Mouse (Mus musculus) liver, postnatal 0 days (tissue): Measurements from ENCODE around the gene Ccdc187. TPM values are rescaled to one million over a fixed set of nuclear protein-coding genes. Genes with fewer than 3 reads are reported as not detected.

ENCODE experiments used
- ATAC-seq: fragments of 200-750 bp; cut with Nextera tagmentation; 2 replicates; pipeline ENCODE4 v1.8.0; 2017; ENCODE audit warnings: mild to moderate bottlenecking, moderate library complexity
- DNase-seq: peaks from one replicate; pipeline ENCODE4 v3.0.0-alpha.2; 2016
- H3K27ac ChIP-seq: fragments of 300-500 bp; sonication (generic); 2 replicates; pipeline ENCODE4 v1.5.1; 2014; ENCODE audit warnings: antibody characterized with exemption, moderate library complexity, mild to moderate bottlenecking, low read depth
- H3K27me3 ChIP-seq: fragments of 300-500 bp; sonication (generic); 2 replicates; pipeline ENCODE4 v1.6.1; 2014; ENCODE audit warnings: low read length, control low read depth, mixed read lengths; ENCODE audit not compliant: insufficient read depth
- H3K36me3 ChIP-seq: fragments of 300-500 bp; sonication (generic); replicated peaks from 2 replicates; pipeline ENCODE4 v1.6.1; 2014; ENCODE audit warnings: mild to moderate bottlenecking, control low read depth, low read length, moderate library complexity, mixed read lengths; ENCODE audit not compliant: insufficient read depth
- H3K4me1 ChIP-seq: fragments of 300-500 bp; sonication (generic); 2 replicates; pipeline ENCODE4 v1.6.1; 2014; ENCODE audit warnings: antibody characterized with exemption, mild to moderate bottlenecking, control low read depth; ENCODE audit not compliant: insufficient read depth
- H3K4me2 ChIP-seq: fragments of 300-500 bp; sonication (generic); 2 replicates; pipeline ENCODE4 v1.6.1; 2014; ENCODE audit warnings: low read depth, mild to moderate bottlenecking, low read length, moderate library complexity, mixed read lengths
- H3K4me3 ChIP-seq: fragments of 300-500 bp; sonication (generic); 2 replicates; pipeline ENCODE4 v1.5.1; 2014; ENCODE audit warnings: low read depth, low read length
- H3K9ac ChIP-seq: fragments of 300-500 bp; sonication (generic); replicated peaks from 2 replicates; pipeline ENCODE4 v1.6.1; 2014; ENCODE audit warnings: mild to moderate bottlenecking, moderate library complexity
- H3K9me3 ChIP-seq: fragments of 300-500 bp; sonication (generic); 2 replicates; pipeline ENCODE4 v1.6.1; 2016; ENCODE audit warnings: mild to moderate bottlenecking, control low read depth, low read length, mixed read lengths
- CTCF ChIP-seq: sonication (generic); IDR thresholded peaks from 2 replicates; pipeline ENCODE4 v1.5.1; 2016; ENCODE audit warnings: antibody characterized with exemption, low read depth
- EP300 ChIP-seq: IDR thresholded peaks from 2 replicates; pipeline ENCODE4 v1.6.1; 2016; ENCODE audit warnings: antibody characterized with exemption, low read depth, mild to moderate bottlenecking
- WGBS: fragments of 180-500 bp; shearing (Covaris S2); extraction: QIAGEN DNeasy Blood & Tissue Kit; methylation state at CpG from one replicate; pipeline ENCODE4 v1.1.7; 2014; ENCODE audit not compliant: insufficient replicate concordance; 5-methylcytosine and 5-hydroxymethylcytosine counted together
- polyA plus RNA-seq: library from polyadenylated mRNA; unstranded; fragments of >200 nt; fragmentation: Nextera tagmentation; extraction: Ambion mirVana; gene quantifications from 2 replicates; pipeline ENCODE4 v1.2.1, GENCODE M21; 2015

Gene Ccdc187
- polyA plus RNA-seq, 1 experiment from 2014 or later = not detected

DNA sequence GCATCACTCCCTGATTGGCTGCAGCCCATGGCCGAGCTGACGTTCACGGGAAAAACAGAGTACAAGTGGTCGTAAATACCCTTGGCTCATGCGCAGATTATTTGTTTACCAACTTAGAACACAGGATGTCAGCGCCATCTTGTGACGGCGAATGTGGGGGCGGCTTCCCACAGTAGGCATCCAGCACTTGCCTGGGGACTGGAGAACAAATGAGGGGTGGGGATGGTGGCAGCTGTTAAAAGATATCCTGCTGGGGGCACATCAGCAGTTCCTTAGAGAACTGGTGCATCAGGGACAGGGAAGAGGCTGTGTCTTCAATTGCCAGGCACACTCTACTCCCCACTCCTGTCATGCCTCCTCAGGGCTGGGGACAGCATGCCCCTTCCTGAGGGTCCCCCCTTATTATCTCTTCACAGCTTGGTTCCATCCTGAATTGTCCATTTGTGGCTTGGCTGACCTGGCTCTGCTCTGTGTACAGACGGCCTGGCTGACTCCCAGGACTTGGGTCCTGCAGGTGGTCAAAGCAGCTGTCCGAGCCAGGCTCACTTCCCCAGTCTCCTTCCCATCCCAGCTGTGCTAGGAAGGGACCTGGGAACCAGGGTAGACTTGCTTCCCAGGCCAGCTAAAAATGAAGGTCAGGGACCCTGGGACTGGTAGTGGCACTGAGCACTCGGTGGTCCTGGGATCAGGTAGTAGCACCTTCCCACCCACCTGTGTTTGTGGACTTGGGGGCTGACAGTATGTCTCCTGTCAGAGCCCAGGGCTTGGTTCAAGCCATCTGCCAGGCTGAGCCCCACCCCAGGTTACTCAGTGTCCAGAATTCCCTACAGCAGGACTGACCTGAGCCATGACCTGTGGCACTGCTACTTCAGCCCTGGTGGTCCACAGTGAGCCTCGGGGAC is 44.2 kb upstream of the Ccdc187 start:
- 80% methylated on average over 8 of the region's 13 CpGs for WGBS
- Histone ChIP-seq H3K27me3 (no peaks in the 10 kb centered on the region), H3K27ac (no peak overlapping the region), H3K4me3 (no peak overlapping the region), H3K9ac (no peak overlapping the region), H3K9me3 (no peaks in the 10 kb centered on the region), H3K4me2 (no peak overlapping the region), H3K4me1 (peaks cover 7% of the 10 kb centered on the region), H3K36me3 (no peaks in the 10 kb centered on the region; the same call in 1 of the 2 replicates)
- ATAC-seq (no peak), DNase-seq (no peak)
- TF ChIP-seq CTCF (no peak), EP300 (no peak)

DNA sequence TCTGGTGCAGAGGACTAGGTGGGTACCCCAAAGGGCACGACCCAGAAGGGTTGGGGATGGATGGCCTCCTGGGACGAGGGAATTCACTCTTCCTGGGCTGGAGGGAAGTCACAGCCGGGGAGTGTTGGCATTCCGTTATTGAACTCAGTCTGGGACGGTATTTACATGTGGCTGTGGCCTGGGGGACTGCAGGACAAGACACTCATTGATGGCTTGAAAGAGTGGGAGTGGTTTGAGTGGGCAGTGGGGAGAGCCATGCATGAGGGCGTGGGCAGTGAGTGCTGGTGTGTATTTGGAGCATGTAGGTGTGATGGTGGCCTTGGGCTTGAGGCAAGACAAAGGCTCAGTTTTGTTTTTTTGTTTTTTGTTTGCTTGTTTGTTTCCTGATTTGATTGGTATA is 36.3 kb upstream of the Ccdc187 start:
- Histone ChIP-seq H3K36me3 (peaks cover 3% of the 10 kb centered on the region), H3K9ac (no peak overlapping the region), H3K4me2 (no peak overlapping the region), H3K27ac (no peak overlapping the region), H3K27me3 (no peaks in the 10 kb centered on the region), H3K4me1 (no peaks in the 10 kb centered on the region), H3K4me3 (no peak overlapping the region), H3K9me3 (no peaks in the 10 kb centered on the region)
- no peak for TF ChIP-seq EP300
- no peak for TF ChIP-seq CTCF
- DNase-seq (no peak), ATAC-seq (no peak)
- 64% methylated on average over 6 of the region's 6 CpGs for WGBS

DNA sequence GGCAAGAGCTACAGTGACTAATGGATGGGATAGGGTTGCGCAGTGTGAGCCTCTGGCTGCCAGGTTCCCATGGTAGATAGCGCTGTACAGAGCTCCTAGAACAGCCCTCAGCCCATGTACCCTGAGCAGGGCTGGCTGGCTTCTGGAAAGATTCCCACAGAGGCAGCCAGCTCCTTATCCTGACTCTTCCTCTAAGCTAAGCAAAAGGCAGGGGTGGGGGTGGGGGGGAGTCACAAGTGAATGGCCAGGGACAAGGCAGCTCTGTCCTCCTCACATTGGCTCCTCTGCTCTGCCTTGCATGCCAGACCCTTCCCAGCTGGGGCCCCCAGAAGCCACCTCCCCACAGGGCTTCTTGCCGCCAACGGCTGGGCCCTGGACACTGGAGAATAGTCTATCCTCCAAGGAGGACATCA is 35.7 kb upstream of the Ccdc187 start:
- Histone ChIP-seq H3K27ac (no peak overlapping the region), H3K4me3 (no peak overlapping the region), H3K9me3 (no peaks in the 10 kb centered on the region), H3K4me1 (no peaks in the 10 kb centered on the region), H3K27me3 (no peaks in the 10 kb centered on the region), H3K9ac (no peak overlapping the region), H3K4me2 (no peak overlapping the region), H3K36me3 (peaks cover 3% of the 10 kb centered on the region)
- WGBS = 78% methylated on average over 4 of the region's 4 CpGs
- TF ChIP-seq CTCF (no peak), EP300 (no peak)
- no peak for DNase-seq
- no peak for ATAC-seq

DNA sequence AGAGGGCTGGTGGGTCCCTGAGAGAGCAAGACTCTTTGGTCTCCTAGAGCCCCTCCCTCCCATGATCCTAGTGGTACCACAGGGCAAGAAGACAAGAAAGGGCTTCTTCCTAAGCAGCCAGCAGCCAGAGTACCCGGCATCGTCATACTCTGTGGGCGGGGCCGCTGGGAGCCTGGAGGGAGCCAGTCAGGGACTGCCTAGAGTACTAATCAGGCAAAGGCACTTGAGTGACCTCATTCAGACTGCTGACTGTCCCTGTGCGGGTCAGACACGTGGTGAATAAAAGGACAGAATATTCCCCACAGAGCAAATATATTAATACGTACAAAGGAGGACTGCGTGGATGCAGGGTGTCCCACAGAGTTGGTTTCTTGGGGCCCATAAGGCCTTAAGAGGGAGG is 35.0 kb upstream of the Ccdc187 start:
- Histone ChIP-seq H3K9me3 (no peaks in the 10 kb centered on the region), H3K27me3 (no peaks in the 10 kb centered on the region), H3K4me2 (no peak overlapping the region), H3K9ac (no peak overlapping the region), H3K4me1 (no peaks in the 10 kb centered on the region), H3K27ac (no peak overlapping the region), H3K36me3 (peaks cover 3% of the 10 kb centered on the region), H3K4me3 (no peak overlapping the region)
- DNase-seq = no peak
- TF ChIP-seq CTCF (no peak), EP300 (no peak)
- WGBS = 73% methylated on average over 8 of the region's 8 CpGs
- ATAC-seq = peak; percentile 12; the same call in 1 of the 2 replicates

DNA sequence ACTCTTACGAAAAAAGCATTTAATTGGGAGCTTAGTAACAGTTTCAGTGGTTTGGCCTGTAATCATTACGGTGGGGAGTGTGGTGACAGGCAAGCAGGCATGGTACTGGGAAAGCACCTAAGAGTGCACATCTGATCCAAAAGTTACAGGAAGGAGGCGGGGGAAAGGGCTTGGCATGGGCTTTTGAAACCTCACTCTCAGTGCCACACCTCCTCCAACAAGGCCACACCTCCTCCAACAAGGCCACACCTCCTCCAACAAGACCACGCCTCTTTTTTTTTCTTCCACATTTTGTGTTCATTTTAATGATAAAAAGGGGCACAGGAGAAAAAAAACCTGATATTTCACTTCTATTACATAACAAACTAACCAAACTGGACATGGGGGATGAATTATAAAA is 33.5 kb upstream of the Ccdc187 start:
- H3K27me3 ChIP-seq = no peaks in the 10 kb centered on the region
- WGBS = 69% methylated on average over 4 of the region's 4 CpGs
- H3K4me2 ChIP-seq = no peak overlapping the region
- no peaks in the 10 kb centered on the region for H3K9me3 ChIP-seq
- DNase-seq (no peak), ATAC-seq (peak; percentile 35; the same call in 1 of the 2 replicates)
- no peak overlapping the region for H3K4me3 ChIP-seq
- no peaks in the 10 kb centered on the region for H3K4me1 ChIP-seq
- TF ChIP-seq EP300 (no peak), CTCF (no peak)
- peaks cover 3% of the 10 kb centered on the region for H3K36me3 ChIP-seq
- H3K9ac ChIP-seq = no peak overlapping the region
- no peak overlapping the region for H3K27ac ChIP-seq

DNA sequence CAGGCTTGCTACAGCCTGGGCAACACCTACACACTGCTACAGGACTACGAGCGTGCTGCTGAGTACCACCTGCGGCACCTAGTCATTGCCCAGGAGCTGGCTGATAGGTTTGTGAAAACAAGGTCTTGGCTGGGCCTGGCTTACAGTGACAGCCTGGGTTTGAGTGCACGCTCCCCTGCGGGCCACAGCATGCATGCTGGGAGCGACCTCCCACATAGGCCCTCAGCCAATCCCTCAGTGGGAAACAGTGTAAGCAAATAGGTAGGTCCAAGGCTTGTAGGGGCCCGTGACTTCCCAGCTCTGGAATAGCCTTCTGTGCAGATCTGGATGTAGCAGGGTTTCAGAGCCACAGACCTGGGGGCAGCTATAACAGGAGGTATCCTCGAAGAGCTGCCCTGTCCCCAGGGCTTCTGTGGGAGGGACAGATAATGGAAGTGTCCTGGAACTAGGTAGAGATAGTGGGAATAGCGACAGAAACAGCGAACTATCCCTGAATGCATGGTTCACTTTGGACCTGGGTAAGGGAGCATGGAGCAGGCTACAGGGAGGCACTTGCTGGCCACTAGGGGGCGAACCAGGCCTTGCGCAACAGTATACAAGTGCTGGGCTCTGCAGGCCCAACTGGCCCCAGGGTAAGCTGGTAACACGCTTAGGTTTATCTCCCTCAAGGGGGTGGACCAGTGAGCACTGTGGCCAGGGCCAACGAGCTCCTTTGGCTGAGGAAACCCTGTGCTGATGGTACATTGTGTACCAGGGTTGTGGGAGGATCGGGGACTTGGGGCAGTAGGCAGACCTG is 31.2 kb upstream of the Ccdc187 start:
- Histone ChIP-seq H3K27ac (no peak overlapping the region), H3K4me2 (no peak overlapping the region), H3K4me3 (no peak overlapping the region), H3K9ac (no peak overlapping the region), H3K36me3 (peaks cover 3% of the 10 kb centered on the region), H3K9me3 (no peaks in the 10 kb centered on the region), H3K4me1 (no peaks in the 10 kb centered on the region), H3K27me3 (no peaks in the 10 kb centered on the region)
- peak; percentile 88 for ATAC-seq
- TF ChIP-seq CTCF = peak; percentile 97
- TF ChIP-seq EP300 = no peak
- DNase-seq = peak; percentile 86
- 55% methylated on average over 15 of the region's 15 CpGs for WGBS
